Mouse (Mus musculus) heart, adult 2 months (tissue): Measurements from ENCODE around the gene Pias3. TPM values are rescaled to one million over a fixed set of nuclear protein-coding genes. Genes with fewer than 3 reads are reported as not detected.
"Not testable (repeated sequence)": the region's sequence is repeated elsewhere in the genome, so short reads cannot be mapped to it uniquely, and the experiment has no call there.

Experiments
- DNase-seq, 2 experiments: peaks; one replicate each; pipeline ENCODE4 v3.0.0; 2021
- H3K27ac ChIP-seq: fragments of 200-600 bp; 2 replicates; pipeline ENCODE4 v1.8.1; 2022
- H3K27me3 ChIP-seq: fragments of 200-500 bp; 2 replicates; pipeline ENCODE4 v1.6.1; 2012; ENCODE audit warnings: mild to moderate bottlenecking, low read length, inconsistent platforms, mixed read lengths; ENCODE audit not compliant: control insufficient read depth, insufficient read depth
- H3K36me3 ChIP-seq: fragments of 200-500 bp; 2 replicates; pipeline ENCODE4 v1.6.1; 2012; ENCODE audit warnings: low read length, inconsistent platforms; ENCODE audit not compliant: control insufficient read depth, insufficient read depth
- H3K4me1 ChIP-seq: fragments of 200-500 bp; 2 replicates; pipeline ENCODE4 v1.6.1; 2011; ENCODE audit warnings: low read length; ENCODE audit not compliant: control insufficient read depth, insufficient read depth
- H3K4me3 ChIP-seq: fragments of 200-600 bp; 2 replicates; pipeline ENCODE4 v1.8.1; 2022
- H3K79me2 ChIP-seq: fragments of 200-500 bp; replicated peaks from 2 replicates; pipeline ENCODE4 v1.6.1; 2012; ENCODE audit warnings: mild to moderate bottlenecking, inconsistent platforms, low read length, moderate library complexity, mixed read lengths; ENCODE audit not compliant: control insufficient read depth, insufficient read depth
- H3K9ac ChIP-seq: fragments of 200-500 bp; 2 replicates; pipeline ENCODE4 v1.6.1; 2012; ENCODE audit warnings: low read depth, mild to moderate bottlenecking, control low read depth, inconsistent platforms, low read length, mixed read lengths
- CTCF ChIP-seq: fragments of 200-600 bp; IDR thresholded peaks from 2 replicates; pipeline ENCODE4 v1.8.1; 2022; ENCODE audit warnings: antibody characterized with exemption, mild to moderate bottlenecking, moderate library complexity
- EP300 ChIP-seq: fragments of 200-500 bp; IDR thresholded peaks from 2 replicates; pipeline ENCODE4 v1.6.1; 2011; ENCODE audit warnings: low read depth, low read length, control low read depth; ENCODE audit not compliant: insufficient read depth
- POLR2A ChIP-seq: fragments of 200-500 bp; IDR thresholded peaks from 2 replicates; pipeline ENCODE4 v1.6.1; 2011; ENCODE audit warnings: mild to moderate bottlenecking, low read depth, low read length, control low read depth; ENCODE audit not compliant: insufficient read depth
- WGBS: fragments of 180-500 bp; shearing (Covaris S2); methylation state at CpG from one replicate; pipeline ENCODE4 v1.1.7; 2018; 5-methylcytosine and 5-hydroxymethylcytosine counted together
- intact Hi-C: fragments of 180-260 bp; cut with DNase I; formaldehyde crosslinking; loops from one replicate; pipeline ENCODE4 v1.15.1; 2025
- polyA plus RNA-seq: library from polyadenylated mRNA; depleted of rRNA; stranded (reverse); fragments of >200 nt; gene quantifications from 2 replicates; pipeline ENCODE4 v1.2.3, GENCODE M21; 2012
- total RNA-seq, 2 experiments: library from RNA; stranded (reverse); gene quantifications; 2 replicates each; pipeline ENCODE4 v1.2.3; 2021

The Pias3 gene
- total and polyA plus RNA-seq, 3 experiments, result 10.3 to 20.7 (median 11.7) TPM

DNA sequence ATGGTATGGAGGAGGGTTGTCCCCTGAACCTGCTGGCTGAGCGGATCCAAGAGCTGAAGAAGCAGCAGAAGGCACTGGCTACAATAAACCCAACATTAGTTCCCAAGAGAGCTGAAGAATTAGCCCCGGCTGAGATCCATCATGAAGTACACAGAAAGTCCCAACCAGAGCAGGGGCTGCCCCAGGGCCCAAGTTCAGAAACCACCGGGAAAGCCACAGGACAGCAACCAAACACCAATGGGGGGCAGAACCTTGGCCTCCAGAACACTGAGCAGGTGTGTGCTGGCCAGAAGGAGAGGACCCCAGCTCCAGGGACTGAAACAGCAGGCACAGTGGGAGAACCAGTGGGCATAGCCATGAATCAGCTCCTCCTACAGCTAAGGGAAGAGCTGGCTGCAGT lies 12.7 kb upstream of the Pias3 start:
- TF ChIP-seq CTCF (no peak), POLR2A (no peak), EP300 (no peak)
- intact Hi-C loops, result no loop called here
- no peaks in the 10 kb centered on the region for H3K79me2 ChIP-seq
- 86% methylated on average over 3 of the region's 3 CpGs for WGBS
- H3K4me1 ChIP-seq, result no peaks in the 10 kb centered on the region
- no peak overlapping the region for H3K9ac ChIP-seq
- no peaks in the 10 kb centered on the region for H3K36me3 ChIP-seq
- H3K27ac ChIP-seq, result no peak overlapping the region
- no peak overlapping the region for H3K4me3 ChIP-seq
- H3K27me3 ChIP-seq, result no peaks in the 10 kb centered on the region
- no peak for DNase-seq

DNA sequence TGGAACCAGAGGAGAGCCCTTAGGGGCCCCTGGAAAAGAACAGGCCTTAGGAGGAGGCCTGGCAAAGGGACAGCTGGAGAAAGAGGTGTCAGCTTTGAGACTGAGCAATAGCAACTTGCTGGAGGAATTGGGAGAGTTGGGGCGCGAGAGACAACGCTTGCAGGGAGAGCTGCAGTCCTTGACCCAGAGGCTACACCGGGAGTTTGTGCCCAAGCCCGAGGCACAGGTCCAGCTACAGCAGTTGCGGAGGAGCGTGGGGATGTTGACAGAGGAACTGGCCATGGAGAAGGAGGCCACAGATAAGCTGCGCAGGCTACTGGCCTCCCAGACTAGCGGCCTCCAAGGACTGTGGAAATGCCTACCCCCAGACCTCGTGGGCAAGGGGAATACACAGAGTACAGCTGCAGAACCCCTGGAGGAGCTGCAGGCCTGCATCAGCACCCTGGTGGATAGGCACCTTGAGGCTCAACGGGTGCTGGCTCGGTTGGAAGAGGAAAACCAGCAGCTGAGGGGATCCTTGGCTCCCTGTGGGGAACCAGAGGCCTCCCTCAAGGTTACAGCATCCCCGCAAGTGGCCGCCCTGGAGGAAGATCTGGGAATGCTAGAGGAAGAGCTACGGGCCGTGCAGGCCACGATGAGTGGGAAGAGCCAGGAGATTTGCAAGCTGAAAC lies 11.9 kb upstream of the Pias3 start:
- no peaks in the 10 kb centered on the region for H3K27me3 ChIP-seq
- no peaks in the 10 kb centered on the region for H3K36me3 ChIP-seq
- H3K4me1 ChIP-seq, result no peaks in the 10 kb centered on the region
- intact Hi-C loops, result no loop called here
- peak; percentile 34 to 46 for DNase-seq
- peak overlapping the region; percentile 37 for H3K4me3 ChIP-seq
- H3K9ac ChIP-seq, result peak overlapping the region; percentile 11; the same call in 1 of the 2 replicates
- H3K79me2 ChIP-seq, result no peaks in the 10 kb centered on the region
- 44% methylated on average over 17 of the region's 17 CpGs for WGBS
- no peak overlapping the region; the same call in 1 of the 2 replicates for H3K27ac ChIP-seq
- TF ChIP-seq CTCF, result no peak
- no peak for TF ChIP-seq POLR2A
- no peak for TF ChIP-seq EP300

DNA sequence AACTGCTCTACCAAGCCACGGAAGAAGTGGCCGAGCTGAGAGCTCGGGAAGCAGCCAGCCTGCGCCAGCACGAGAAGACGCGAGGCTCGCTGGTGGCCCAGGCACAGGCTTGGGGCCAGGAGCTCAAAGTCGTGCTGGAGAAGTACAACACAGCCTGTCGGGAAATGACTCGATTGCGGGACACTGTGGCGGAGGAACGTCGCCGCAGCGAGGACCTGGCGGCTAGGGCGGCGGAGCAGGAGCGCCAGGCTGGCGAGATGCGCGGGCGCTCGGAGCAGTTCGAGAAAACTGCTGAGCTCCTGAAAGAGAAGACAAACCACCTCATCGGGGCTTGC lies 11.4 kb upstream of the Pias3 start:
- 11% methylated on average over 28 of the region's 28 CpGs for WGBS
- intact Hi-C loops, result no loop called here

DNA sequence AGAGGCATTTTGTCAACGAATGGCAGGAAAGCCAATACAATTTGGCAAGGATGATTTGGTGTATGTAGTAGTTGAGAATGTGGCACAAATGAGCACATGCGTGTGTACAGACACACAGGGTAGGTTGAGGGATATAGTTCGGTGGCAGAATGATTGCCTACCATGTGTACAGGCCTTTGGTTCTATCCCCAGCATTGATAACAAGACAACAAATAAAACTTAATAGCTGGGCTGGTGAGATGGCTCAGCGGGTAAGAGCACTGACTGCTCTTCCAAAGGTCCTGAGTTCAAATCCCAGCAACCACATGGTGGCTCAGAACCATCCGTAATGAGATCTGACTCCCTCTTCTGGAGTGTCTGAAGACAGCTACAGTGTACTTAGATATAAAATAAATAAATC lies 10.1 kb upstream of the Pias3 start:
- H3K79me2 ChIP-seq, H3K4me3 ChIP-seq, H3K27me3 ChIP-seq, intact Hi-C loops, H3K27ac ChIP-seq, H3K36me3 ChIP-seq, H3K9ac ChIP-seq, DNase-seq, H3K4me1 ChIP-seq: not testable (repeated sequence)
- 95% methylated on average over 5 of the region's 5 CpGs for WGBS

More for the DNA sequence above, 11.4 kb upstream of the Pias3 start:
- peak overlapping the region; percentile 37 for H3K4me3 ChIP-seq
- H3K79me2 ChIP-seq, result no peaks in the 10 kb centered on the region
- TF ChIP-seq CTCF (no peak), POLR2A (no peak), EP300 (no peak)
- peak in 1 of 2 experiments; percentile 46 for DNase-seq
- H3K27ac ChIP-seq, result no peak overlapping the region; the same call in 1 of the 2 replicates
- H3K9ac ChIP-seq, result peak overlapping the region; percentile 11; the same call in 1 of the 2 replicates
- no peaks in the 10 kb centered on the region for H3K27me3 ChIP-seq
- no peaks in the 10 kb centered on the region for H3K4me1 ChIP-seq
- H3K36me3 ChIP-seq, result no peaks in the 10 kb centered on the region

- Histone ChIP-seq H3K4me3 (no peak overlapping the region), H3K27me3 (no peaks in the 10 kb centered on the region), H3K36me3 (no peaks in the 10 kb centered on the region), H3K27ac (no peak overlapping the region), H3K79me2 (no peaks in the 10 kb centered on the region), H3K4me1 (no peaks in the 10 kb centered on the region), H3K9ac (no peak overlapping the region)
- 78% methylated on average over 11 of the region's 11 CpGs for WGBS
- intact Hi-C loops, result no loop called here
- DNase-seq, result no peak
- TF ChIP-seq CTCF (no peak), POLR2A (no peak), EP300 (no peak)
Measured at GRCm38 (mm10) chr3:96688854-96689253, 7.3 kb upstream of the Pias3 start.

- TF ChIP-seq CTCF (peak; percentile 32), EP300 (no peak)
- WGBS, result 52% methylated on average over 3 of the region's 3 CpGs
- H3K27ac ChIP-seq, result no peak overlapping the region
- no peak overlapping the region for H3K4me3 ChIP-seq
- DNase-seq, result no peak
- no peaks in the 10 kb centered on the region for H3K79me2 ChIP-seq
- no peaks in the 10 kb centered on the region for H3K36me3 ChIP-seq
- no peaks in the 10 kb centered on the region for H3K4me1 ChIP-seq
- H3K27me3 ChIP-seq, result no peaks in the 10 kb centered on the region
- intact Hi-C loops, result no loop called here
- H3K9ac ChIP-seq, result no peak overlapping the region
Measured at GRCm38 (mm10) chr3:96690298-96690697, 5.9 kb upstream of the Pias3 start.
